Mouse (Mus musculus) spleen, adult 2 months (tissue): ENCODE results near the gene 4931440F15Rik. TPM values are rescaled to one million over a fixed set of nuclear protein-coding genes. Genes with fewer than 3 reads are reported as not detected.

Experiments used
- DNase-seq, 2 experiments: peaks; one replicate each; pipeline versions ENCODE4 v3.0.0 to v3.0.0-alpha.2; 2012 to 2021; ENCODE audit warnings: low spot score in 2 of 2, low read depth in 1 of 2
- H3K27ac ChIP-seq: fragments of 200-500 bp; 2 replicates; pipeline ENCODE4 v1.5.1; 2012; ENCODE audit warnings: low read length, inconsistent platforms; ENCODE audit not compliant: insufficient read depth
- H3K27me3 ChIP-seq: fragments of 200-500 bp; 2 replicates; pipeline ENCODE4 v1.6.1; 2012; ENCODE audit warnings: mild to moderate bottlenecking, moderate library complexity, low read length, inconsistent platforms; ENCODE audit not compliant: control insufficient read depth, insufficient read depth
- H3K36me3 ChIP-seq: fragments of 200-500 bp; 2 replicates; pipeline ENCODE4 v1.6.1; 2012; ENCODE audit warnings: mild to moderate bottlenecking, low read length, inconsistent platforms; ENCODE audit not compliant: control insufficient read depth, insufficient read depth
- H3K4me1 ChIP-seq: fragments of 200-500 bp; 2 replicates; pipeline ENCODE4 v1.6.1; 2011; ENCODE audit warnings: inconsistent platforms; ENCODE audit not compliant: control insufficient read depth, insufficient read depth, insufficient read length
- H3K4me3 ChIP-seq: fragments of 200-500 bp; 2 replicates; pipeline ENCODE4 v1.5.1; 2011; ENCODE audit warnings: mild to moderate bottlenecking, inconsistent platforms; ENCODE audit not compliant: insufficient read depth, insufficient read length; ENCODE audit errors: extremely low read depth
- CTCF ChIP-seq: fragments of 200-500 bp; IDR thresholded peaks from 2 replicates; pipeline ENCODE4 v1.5.1; 2011; ENCODE audit warnings: mild to moderate bottlenecking, inconsistent platforms; ENCODE audit not compliant: insufficient read depth, insufficient read length, insufficient replicate concordance; ENCODE audit errors: extremely low read depth
- POLR2A ChIP-seq: fragments of 200-500 bp; IDR thresholded peaks from 2 replicates; pipeline ENCODE4 v1.6.1; 2011; ENCODE audit warnings: low read depth, low read length, inconsistent platforms
- WGBS: fragments of 180-500 bp; shearing (Covaris S2); methylation state at CpG from one replicate; pipeline ENCODE4 v1.1.7; 2018; 5-methylcytosine and 5-hydroxymethylcytosine counted together
- polyA plus RNA-seq: library from polyadenylated mRNA; depleted of rRNA; stranded (reverse); fragments of >200 nt; gene quantifications from 2 replicates; pipeline ENCODE4 v1.2.3, GENCODE M21; 2012

4931440F15Rik gene
- polyA plus RNA-seq, 1 experiment: 0.29 TPM

DNA sequence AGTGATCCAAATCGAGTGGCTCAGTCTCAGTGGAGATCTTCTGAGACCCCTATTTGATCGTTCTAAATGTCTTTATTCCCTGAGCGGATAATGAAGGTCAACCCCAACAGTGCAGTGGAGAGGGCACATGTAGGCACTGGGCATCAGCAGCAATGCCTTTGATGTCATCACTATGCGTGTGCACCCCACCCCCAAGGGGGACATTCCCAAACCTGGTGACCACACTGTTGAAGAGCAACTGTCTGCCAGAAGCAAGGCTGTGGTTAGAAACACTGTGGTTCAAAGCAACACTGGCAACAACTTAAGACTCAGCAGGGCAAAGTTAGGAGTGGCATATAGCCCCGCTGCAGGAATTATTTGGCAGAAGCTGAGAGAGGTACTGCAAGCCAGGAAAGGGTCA, 18.1 kb downstream of the 4931440F15Rik start:
- Histone ChIP-seq H3K4me1 (no peaks in the 10 kb centered on the region; the same call in 1 of the 2 replicates), H3K4me3 (no peak overlapping the region), H3K27ac (no peak overlapping the region), H3K27me3 (no peaks in the 10 kb centered on the region), H3K36me3 (no peaks in the 10 kb centered on the region)
- no peak for DNase-seq
- TF ChIP-seq POLR2A (no peak), CTCF (no peak)
- 80% methylated on average over 5 of the region's 5 CpGs for WGBS

GRCm38 (mm10) chr11:29801432-29802427, 23.7 kb downstream of the 4931440F15Rik start:
- H3K27ac ChIP-seq: no peak overlapping the region
- no peaks in the 10 kb centered on the region for H3K27me3 ChIP-seq
- no peak for DNase-seq
- no peak overlapping the region for H3K4me3 ChIP-seq
- no peak for TF ChIP-seq POLR2A
- no peak for TF ChIP-seq CTCF
- 76% methylated on average over 2 of the region's 2 CpGs for WGBS
- no peaks in the 10 kb centered on the region for H3K36me3 ChIP-seq
- H3K4me1 ChIP-seq: no peaks in the 10 kb centered on the region

GRCm38 (mm10) chr11:29799839-29800238, 25.6 kb downstream of the 4931440F15Rik start:
- H3K4me3 ChIP-seq: no peak overlapping the region
- 53% methylated on average over 1 of the region's 1 CpGs for WGBS
- no peaks in the 10 kb centered on the region for H3K36me3 ChIP-seq
- H3K27me3 ChIP-seq: no peaks in the 10 kb centered on the region
- no peak for DNase-seq
- H3K4me1 ChIP-seq: no peaks in the 10 kb centered on the region
- no peak overlapping the region for H3K27ac ChIP-seq
- no peak for TF ChIP-seq POLR2A

DNA sequence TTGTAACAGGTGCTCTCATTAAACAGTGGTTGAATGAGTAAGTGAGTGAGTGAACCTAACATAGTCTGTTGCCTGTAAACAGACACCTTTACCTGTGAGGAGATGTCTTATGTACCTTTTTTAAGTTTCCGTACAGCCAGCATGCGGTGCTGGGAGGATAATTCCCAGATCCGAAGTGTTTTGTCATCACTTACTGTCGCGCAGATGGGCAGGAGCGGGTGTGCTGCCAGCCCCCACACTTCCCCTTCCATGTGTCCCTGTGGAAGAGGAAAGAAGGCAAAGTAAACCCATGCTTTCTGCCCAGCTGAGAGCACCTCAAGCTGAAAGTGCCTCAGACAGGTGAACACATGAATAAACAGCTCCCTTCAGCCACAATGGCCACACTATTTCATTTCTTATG, 30.4 kb downstream of the 4931440F15Rik start:
- Histone ChIP-seq H3K27ac (no peak overlapping the region), H3K4me3 (no peak overlapping the region), H3K36me3 (no peaks in the 10 kb centered on the region), H3K27me3 (no peaks in the 10 kb centered on the region), H3K4me1 (no peaks in the 10 kb centered on the region)
- WGBS: 96% methylated on average over 6 of the region's 6 CpGs
- TF ChIP-seq POLR2A (no peak), CTCF (no peak)
- no peak for DNase-seq

DNA sequence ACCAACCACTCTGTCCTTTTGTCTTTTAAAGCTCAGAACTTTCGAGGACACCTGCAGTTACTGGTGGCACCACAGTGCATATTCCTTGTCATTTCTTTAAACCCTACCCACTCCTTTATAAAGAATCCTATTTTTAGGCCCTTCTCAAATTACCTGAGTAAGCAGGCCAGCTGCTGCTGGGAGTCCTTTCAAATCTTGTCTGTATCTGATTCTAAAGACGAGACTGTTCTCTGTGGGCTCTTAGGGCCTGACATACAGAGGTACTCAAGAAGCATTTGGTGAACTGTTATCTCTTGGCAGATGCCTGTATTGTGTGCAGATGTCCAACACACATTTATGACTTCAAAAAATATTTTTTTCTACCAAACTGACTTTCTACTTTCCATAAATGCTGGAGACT, 31.0 kb downstream of the 4931440F15Rik start:
- DNase-seq: no peak
- TF ChIP-seq CTCF (no peak), POLR2A (no peak)
- Histone ChIP-seq H3K4me3 (no peak overlapping the region), H3K27me3 (no peaks in the 10 kb centered on the region), H3K27ac (no peak overlapping the region), H3K36me3 (no peaks in the 10 kb centered on the region), H3K4me1 (no peaks in the 10 kb centered on the region)
- WGBS: 74% methylated on average over 2 of the region's 2 CpGs

DNA sequence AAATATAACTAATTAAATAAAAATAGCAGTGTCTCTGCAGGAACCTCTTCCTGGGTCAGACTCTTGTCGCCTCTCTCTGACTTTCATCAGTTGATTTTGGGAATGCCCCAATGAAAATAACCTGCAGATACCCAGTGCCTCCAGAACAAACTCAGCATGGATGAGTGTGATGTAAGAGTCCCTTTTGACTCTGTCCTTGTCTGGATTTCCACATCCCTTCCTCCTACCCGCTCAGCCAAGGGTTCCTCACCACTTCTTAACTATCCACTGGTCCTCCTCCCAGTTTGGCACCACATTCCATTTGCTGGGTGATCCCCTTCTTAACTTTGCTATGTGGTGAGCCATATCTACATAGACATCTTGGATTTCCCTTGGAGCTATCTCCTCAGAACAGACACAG, 34.7 kb downstream of the 4931440F15Rik start:
- WGBS: 83% methylated on average over 2 of the region's 2 CpGs
- TF ChIP-seq POLR2A (no peak), CTCF (no peak)
- no peak overlapping the region for H3K27ac ChIP-seq
- H3K27me3 ChIP-seq: no peaks in the 10 kb centered on the region
- no peak overlapping the region for H3K4me3 ChIP-seq
- H3K36me3 ChIP-seq: no peaks in the 10 kb centered on the region
- peaks cover 6% of the 10 kb centered on the region; the same call in 1 of the 2 replicates for H3K4me1 ChIP-seq
- no peak for DNase-seq

DNA sequence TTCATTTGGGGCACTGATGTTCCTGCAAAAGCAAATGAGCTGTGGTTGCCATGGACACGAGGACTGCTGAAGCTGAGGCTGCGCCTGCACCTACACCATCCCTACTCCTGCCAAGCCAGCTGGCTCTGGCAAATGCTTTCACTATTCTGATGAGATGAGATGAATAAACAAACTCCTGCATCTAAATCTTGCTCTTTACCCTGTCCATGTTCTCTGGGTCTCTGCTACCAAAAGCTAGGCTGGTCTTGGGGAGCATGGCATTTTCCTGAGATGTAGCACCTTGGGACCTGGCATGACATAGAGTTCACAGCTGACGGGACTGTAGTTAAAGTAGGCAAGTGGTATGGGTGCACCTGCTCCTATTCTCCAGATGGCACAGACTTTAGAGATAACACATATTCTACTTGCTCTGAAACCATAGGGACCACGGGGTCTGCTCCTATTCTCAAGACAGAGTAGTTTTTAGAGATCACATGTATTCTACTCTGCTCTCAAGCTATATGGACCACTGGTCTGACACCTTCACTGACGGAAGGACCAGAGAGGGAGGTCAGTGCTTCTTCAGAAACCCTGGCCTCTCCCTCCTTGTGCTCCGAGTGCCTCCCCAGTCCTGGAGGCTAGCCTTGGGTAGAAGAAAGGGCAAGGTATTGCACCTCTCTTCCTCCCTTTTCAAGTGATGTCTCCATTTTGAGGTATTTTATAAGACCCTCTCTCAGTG, 36.4 kb downstream of the 4931440F15Rik start:
- H3K4me1 ChIP-seq: peaks cover 6% of the 10 kb centered on the region; the same call in 1 of the 2 replicates
- DNase-seq: no peak
- H3K27me3 ChIP-seq: no peaks in the 10 kb centered on the region
- no peaks in the 10 kb centered on the region for H3K36me3 ChIP-seq
- 82% methylated on average over 6 of the region's 6 CpGs for WGBS
- TF ChIP-seq CTCF: no peak
- TF ChIP-seq POLR2A: no peak
- no peak overlapping the region for H3K27ac ChIP-seq
- no peak overlapping the region for H3K4me3 ChIP-seq
